Mouse (Mus musculus) heart, embryonic 10.5 days (tissue): ENCODE results near the gene Eif3l. TPM values are rescaled to one million over a fixed set of nuclear protein-coding genes. Genes with fewer than 3 reads are reported as not detected.
A peak's percentile ranks its signal among the peaks of the same experiment; 100 is the strongest.

Experiments used
- DNase-seq: peaks from one replicate; pipeline ENCODE4 v3.0.0-alpha.2; 2017; ENCODE audit warnings: low spot score
- H3K27ac ChIP-seq: fragments of 300-500 bp; sonication (generic); 2 replicates; pipeline ENCODE4 v1.5.1; 2016; ENCODE audit warnings: mild to moderate bottlenecking
- H3K27me3 ChIP-seq: fragments of 300-500 bp; sonication (generic); 2 replicates; pipeline ENCODE4 v1.6.1; 2016; ENCODE audit warnings: mild to moderate bottlenecking; ENCODE audit not compliant: poor library complexity, insufficient read depth, severe bottlenecking
- H3K36me3 ChIP-seq: fragments of 300-500 bp; sonication (generic); 2 replicates; pipeline ENCODE4 v1.6.1; 2016; ENCODE audit warnings: mild to moderate bottlenecking, moderate library complexity
- H3K4me1 ChIP-seq: fragments of 300-500 bp; sonication (generic); 2 replicates; pipeline ENCODE4 v1.6.1; 2016; ENCODE audit warnings: mild to moderate bottlenecking
- H3K4me3 ChIP-seq: fragments of 300-500 bp; sonication (generic); 2 replicates; pipeline ENCODE4 v1.5.1; 2016; ENCODE audit warnings: mild to moderate bottlenecking, moderate library complexity
- H3K9me3 ChIP-seq: fragments of 300-500 bp; sonication (generic); 2 replicates; pipeline ENCODE4 v1.6.1; 2016; ENCODE audit warnings: mild to moderate bottlenecking, moderate library complexity
- WGBS: fragments of 180-500 bp; shearing (Covaris S2); methylation state at CpG from one replicate; pipeline ENCODE4 v1.1.7; 2016; 5-methylcytosine and 5-hydroxymethylcytosine counted together
- polyA plus RNA-seq: library from polyadenylated mRNA; unstranded; fragments of >200 nt; fragmentation: Nextera tagmentation; extraction: Ambion mirVana; gene quantifications from 2 replicates; pipeline ENCODE4 v1.2.1, GENCODE M21; 2016

The Eif3l gene
- polyA plus RNA-seq, 1 experiment from 2014 or later, result 226 TPM

GRCm38 (mm10) chr15:79140866-79141565 lies 66.0 kb downstream of the Eif3l start, which contains the start of the genes Polr2f and 1700088E04Rik:
Polr2f (plus strand) TSS chr15:79141009.
1700088E04Rik (minus strand) TSS chr15:79141253.
- peak within 1 kb of the TSS; percentile 86 for H3K27ac ChIP-seq
- DNase-seq, result peak; percentile 96
- H3K9me3 ChIP-seq, result no peaks in the 10 kb centered on the region
- H3K27me3 ChIP-seq, result no peaks in the 10 kb centered on the region
- H3K4me1 ChIP-seq, result peaks cover 20% of the 10 kb centered on the region
- H3K4me3 ChIP-seq, result peak within 1 kb of the TSS; percentile 83
- H3K36me3 ChIP-seq, result peaks cover 22% of the 10 kb centered on the region
- WGBS, result under 1% methylated on average over 57 of the region's 57 CpGs

GRCm38 (mm10) chr15:79141566-79141917 lies 66.6 kb downstream of the Eif3l start:
- no peaks in the 10 kb centered on the region for H3K9me3 ChIP-seq
- H3K4me1 ChIP-seq, result peaks cover 20% of the 10 kb centered on the region
- WGBS, result 1% methylated on average over 7 of the region's 7 CpGs
- H3K36me3 ChIP-seq, result peaks cover 27% of the 10 kb centered on the region
- DNase-seq, result no peak
- H3K4me3 ChIP-seq, result peak overlapping the region; percentile 83
- H3K27me3 ChIP-seq, result no peaks in the 10 kb centered on the region
- peak overlapping the region; percentile 86 for H3K27ac ChIP-seq

- Histone ChIP-seq H3K27me3 (no peaks in the 10 kb centered on the region), H3K4me3 (no peak overlapping the region), H3K36me3 (peaks cover 45% of the 10 kb centered on the region), H3K4me1 (peaks cover 20% of the 10 kb centered on the region), H3K27ac (no peak overlapping the region), H3K9me3 (no peaks in the 10 kb centered on the region)
- no peak for DNase-seq
- 85% methylated on average over 12 of the region's 12 CpGs for WGBS
These were observed 68.3 kb downstream of the Eif3l start for GRCm38 (mm10) chr15:79143316-79143715.

Other genes starting within 250 kb of the Eif3l start
- gene Cdc42ep1, start 232.6 kb upstream of the Eif3l start, polyA plus RNA-seq, result 35.1 and 37.3 TPM in 2 replicates
- gene Lgals2, start 219.7 kb upstream of the Eif3l start, polyA plus RNA-seq, result 2.2 TPM in 1 of 2 replicates, not detected in the other
- 51.5 and 56.6 TPM in 2 replicates for gene Gga1, start 198.0 kb upstream of the Eif3l start, polyA plus RNA-seq
- gene Gm49510, start 175.5 kb upstream of the Eif3l start, polyA plus RNA-seq, result 0.11 and 0.38 TPM in 2 replicates
- gene Sh3bp1, start 175.4 kb upstream of the Eif3l start, polyA plus RNA-seq, result 33.8 and 44.4 TPM in 2 replicates
- 26.5 and 35.7 TPM in 2 replicates for gene Pdxp, start 161.3 kb upstream of the Eif3l start, polyA plus RNA-seq
- 427 and 466 TPM in 2 replicates for gene Lgals1, start 148.5 kb upstream of the Eif3l start, polyA plus RNA-seq
- gene Nol12, start 140.2 kb upstream of the Eif3l start, polyA plus RNA-seq, result 45.8 and 70.0 TPM in 2 replicates
- 63.6 and 68.2 TPM in 2 replicates for gene Triobp, start 127.5 kb upstream of the Eif3l start, polyA plus RNA-seq
- gene H1f0, start 46.7 kb upstream of the Eif3l start, polyA plus RNA-seq, result 195 and 250 TPM in 2 replicates
- gene Galr3, start 33.3 kb upstream of the Eif3l start, polyA plus RNA-seq, result 0.26 TPM in 1 of 2 replicates, not detected in the other
- 34.8 and 48.7 TPM in 2 replicates for gene Ankrd54, start 12.3 kb upstream of the Eif3l start, polyA plus RNA-seq
- 13.1 and 14.5 TPM in 2 replicates for gene Micall1, start 33.7 kb downstream of the Eif3l start, polyA plus RNA-seq
- 289 and 326 TPM in 2 replicates for gene Polr2f, start 65.8 kb downstream of the Eif3l start, polyA plus RNA-seq
- 6.0 and 8.1 TPM in 2 replicates for gene 1700088E04Rik, start 66.1 kb downstream of the Eif3l start, polyA plus RNA-seq
- gene Sox10, start 90.1 kb downstream of the Eif3l start, polyA plus RNA-seq, result 0.34 and 1.6 TPM in 2 replicates
- 41.0 and 41.3 TPM in 2 replicates for gene Pick1, start 154.0 kb downstream of the Eif3l start, polyA plus RNA-seq
- gene Gm49486, start 154.2 kb downstream of the Eif3l start, polyA plus RNA-seq, result 0.16 and 0.39 TPM in 2 replicates
- gene Slc16a8, start 179.6 kb downstream of the Eif3l start, polyA plus RNA-seq, result 0.15 and 0.26 TPM in 2 replicates
- 10.2 and 14.7 TPM in 2 replicates for gene Baiap2l2, start 210.4 kb downstream of the Eif3l start, polyA plus RNA-seq